Mouse (Mus musculus) midbrain, postnatal 0 days (tissue): ENCODE data around the gene Olfr1162. TPM values are rescaled to one million over a fixed set of nuclear protein-coding genes. Genes with fewer than 3 reads are reported as not detected.

Source experiments
- ATAC-seq: fragments of 200-750 bp; cut with Nextera tagmentation; 2 replicates; pipeline ENCODE4 v1.8.0; 2017; ENCODE audit warnings: moderate number of reproducible peaks, mild to moderate bottlenecking, moderate TSS enrichment, moderate library complexity; ENCODE audit not compliant: low FRiP score
- DNase-seq: peaks from one replicate; pipeline ENCODE4 v3.0.0-alpha.2; 2015; ENCODE audit warnings: low spot score
- H3K27ac ChIP-seq: fragments of 300-500 bp; sonication (generic); 2 replicates; pipeline ENCODE4 v1.5.1; 2014; ENCODE audit warnings: low read depth, mild to moderate bottlenecking, low read length, mixed read lengths
- H3K27me3 ChIP-seq: fragments of 300-500 bp; sonication (generic); 2 replicates; pipeline ENCODE4 v1.6.1; 2014; ENCODE audit warnings: low read length, control low read depth, mixed read lengths; ENCODE audit not compliant: insufficient read depth
- H3K36me3 ChIP-seq: fragments of 300-500 bp; sonication (generic); 2 replicates; pipeline ENCODE4 v1.6.1; 2014; ENCODE audit warnings: low read length, control low read depth, mixed read lengths; ENCODE audit not compliant: insufficient read depth
- H3K4me1 ChIP-seq: fragments of 300-500 bp; sonication (generic); 2 replicates; pipeline ENCODE4 v1.6.1; 2014; ENCODE audit warnings: mild to moderate bottlenecking, control low read depth, antibody characterized with exemption, low read length, mixed read lengths; ENCODE audit not compliant: insufficient read depth
- H3K4me2 ChIP-seq: fragments of 300-500 bp; sonication (generic); 2 replicates; pipeline ENCODE4 v1.6.1; 2014; ENCODE audit warnings: low read depth, mild to moderate bottlenecking, low read length, mixed read lengths; ENCODE audit not compliant: poor library complexity, severe bottlenecking
- H3K4me3 ChIP-seq: fragments of 300-500 bp; sonication (generic); 2 replicates; pipeline ENCODE4 v1.5.1; 2014; ENCODE audit warnings: low read depth, mild to moderate bottlenecking, low read length, moderate library complexity
- H3K9ac ChIP-seq: fragments of 300-500 bp; sonication (generic); replicated peaks from 2 replicates; pipeline ENCODE4 v1.6.1; 2014; ENCODE audit warnings: mild to moderate bottlenecking, low read length, moderate library complexity, mixed read lengths; ENCODE audit not compliant: poor library complexity, severe bottlenecking
- H3K9me3 ChIP-seq: fragments of 300-500 bp; sonication (generic); 2 replicates; pipeline ENCODE4 v1.6.1; 2016; ENCODE audit warnings: low read length, control low read depth
- CTCF ChIP-seq: IDR thresholded peaks from 2 replicates; pipeline ENCODE4 v1.5.1; 2016; ENCODE audit warnings: antibody characterized with exemption, mild to moderate bottlenecking
- polyA plus RNA-seq: library from polyadenylated mRNA; unstranded; fragments of >200 nt; fragmentation: Nextera tagmentation; extraction: Ambion mirVana; gene quantifications from 2 replicates; pipeline ENCODE4 v1.2.1, GENCODE M21; 2015
- total RNA-seq: library from RNA; depleted of rRNA; stranded (reverse); fragments of >200 nt; gene quantifications from 2 replicates; pipeline ENCODE4 v1.2.3, GENCODE M21; 2014; rRNA removed

The Olfr1162 gene
- total and polyA plus RNA-seq, 2 experiments from 2014 or later, result not detected

- DNase-seq (no peak), ATAC-seq (no peak)
- H3K9ac ChIP-seq, result no peak within 1 kb of the TSS
- H3K27me3 ChIP-seq, result no peaks in the 10 kb centered on the region
- TF ChIP-seq CTCF, result no peak
- H3K4me3 ChIP-seq, result no peak within 1 kb of the TSS
- H3K4me1 ChIP-seq, result no peaks in the 10 kb centered on the region
- H3K9me3 ChIP-seq, result no peaks in the 10 kb centered on the region
- H3K36me3 ChIP-seq, result no peaks in the 10 kb centered on the region
- H3K27ac ChIP-seq, result no peak within 1 kb of the TSS
- H3K4me2 ChIP-seq, result no peak within 1 kb of the TSS
Measured at GRCm38 (mm10) chr2:88007515-88008318, 43.2 kb downstream of the Olfr1162 start, which contains the start of gene Olfr1160. TSS of gene Olfr1160 (minus strand) at chr2:88008268.

Other genes with a start within 250 kb of the Olfr1162 start
- not detected in 2 replicates for gene Olfr1145, start 241.3 kb downstream of the Olfr1162 start, total RNA-seq
- not detected in 2 replicates for gene Olfr1145, start 241.3 kb downstream of the Olfr1162 start, polyA plus RNA-seq
- not detected in 2 replicates for gene Olfr1148, start 220.6 kb downstream of the Olfr1162 start, total RNA-seq
- not detected in 2 replicates for gene Olfr1148, start 220.6 kb downstream of the Olfr1162 start, polyA plus RNA-seq
- gene Olfr1150-ps1, start 207.1 kb downstream of the Olfr1162 start, total RNA-seq, result not detected in 2 replicates
- gene Olfr1150-ps1, start 207.1 kb downstream of the Olfr1162 start, polyA plus RNA-seq, result not detected in 2 replicates
- gene Olfr1151, start 195.3 kb downstream of the Olfr1162 start, total RNA-seq, result not detected in 2 replicates
- gene Olfr1151, start 195.3 kb downstream of the Olfr1162 start, polyA plus RNA-seq, result not detected in 2 replicates
- under 0.01 TPM in 1 of 2 replicates, not detected in the other for gene Olfr1152, start 184.6 kb downstream of the Olfr1162 start, total RNA-seq
- not detected in 2 replicates for gene Olfr1152, start 184.6 kb downstream of the Olfr1162 start, polyA plus RNA-seq
- not detected in 2 replicates for gene Olfr1153, start 156.2 kb downstream of the Olfr1162 start, total RNA-seq
- not detected in 2 replicates for gene Olfr1153, start 156.2 kb downstream of the Olfr1162 start, polyA plus RNA-seq
- gene Olfr1154, start 146.0 kb downstream of the Olfr1162 start, total RNA-seq, result not detected in 2 replicates
- gene Olfr1154, start 146.0 kb downstream of the Olfr1162 start, polyA plus RNA-seq, result not detected in 2 replicates
- gene Olfr1155, start 106.0 kb downstream of the Olfr1162 start, total RNA-seq, result not detected in 2 replicates
- not detected in 2 replicates for gene Olfr1155, start 106.0 kb downstream of the Olfr1162 start, polyA plus RNA-seq
- not detected in 2 replicates for gene Olfr1156, start 98.0 kb downstream of the Olfr1162 start, total RNA-seq
- not detected in 2 replicates for gene Olfr1156, start 98.0 kb downstream of the Olfr1162 start, polyA plus RNA-seq
- gene Olfr1157, start 82.8 kb downstream of the Olfr1162 start, total RNA-seq, result not detected in 2 replicates
- gene Olfr1157, start 82.8 kb downstream of the Olfr1162 start, polyA plus RNA-seq, result not detected in 2 replicates
- gene Olfr74, start 76.5 kb downstream of the Olfr1162 start, total RNA-seq, result not detected in 2 replicates
- gene Olfr74, start 76.5 kb downstream of the Olfr1162 start, polyA plus RNA-seq, result not detected in 2 replicates
- gene Olfr1158, start 61.0 kb downstream of the Olfr1162 start, total RNA-seq, result not detected in 2 replicates
- not detected in 2 replicates for gene Olfr1158, start 61.0 kb downstream of the Olfr1162 start, polyA plus RNA-seq
- gene Olfr1160, start 42.9 kb downstream of the Olfr1162 start, total RNA-seq, result not detected in 2 replicates
- gene Olfr1160, start 42.9 kb downstream of the Olfr1162 start, polyA plus RNA-seq, result not detected in 2 replicates
- not detected in 2 replicates for gene Olfr1161, start 28.4 kb downstream of the Olfr1162 start, total RNA-seq
- not detected in 2 replicates for gene Olfr1161, start 28.4 kb downstream of the Olfr1162 start, polyA plus RNA-seq
- gene Olfr73, start 13.4 kb downstream of the Olfr1162 start, total RNA-seq, result not detected in 2 replicates
- not detected in 2 replicates for gene Olfr73, start 13.4 kb downstream of the Olfr1162 start, polyA plus RNA-seq
- gene Olfr1163, start 20.7 kb upstream of the Olfr1162 start, total RNA-seq, result not detected in 2 replicates
- gene Olfr1163, start 20.7 kb upstream of the Olfr1162 start, polyA plus RNA-seq, result not detected in 2 replicates
- not detected in 2 replicates for gene Olfr1164, start 42.8 kb upstream of the Olfr1162 start, total RNA-seq
- gene Olfr1164, start 42.8 kb upstream of the Olfr1162 start, polyA plus RNA-seq, result not detected in 2 replicates
- not detected in 2 replicates for gene Olfr1166, start 77.1 kb upstream of the Olfr1162 start, total RNA-seq
- not detected in 2 replicates for gene Olfr1166, start 77.1 kb upstream of the Olfr1162 start, polyA plus RNA-seq
- not detected in 2 replicates for gene Olfr1167, start 104.1 kb upstream of the Olfr1162 start, total RNA-seq
- not detected in 2 replicates for gene Olfr1167, start 104.1 kb upstream of the Olfr1162 start, polyA plus RNA-seq
- not detected in 2 replicates for gene Olfr1168, start 130.8 kb upstream of the Olfr1162 start, total RNA-seq
- not detected in 2 replicates for gene Olfr1168, start 130.8 kb upstream of the Olfr1162 start, polyA plus RNA-seq
- gene Olfr1170, start 177.2 kb upstream of the Olfr1162 start, total RNA-seq, result not detected in 2 replicates
- gene Olfr1170, start 177.2 kb upstream of the Olfr1162 start, polyA plus RNA-seq, result not detected in 2 replicates
- not detected in 2 replicates for gene Olfr1173, start 228.7 kb upstream of the Olfr1162 start, total RNA-seq
- gene Olfr1173, start 228.7 kb upstream of the Olfr1162 start, polyA plus RNA-seq, result not detected in 2 replicates